Mouse (Mus musculus) neural tube, embryonic 11.5 days (tissue): Measurements from ENCODE around the gene Gm15517. TPM values are rescaled to one million over a fixed set of nuclear protein-coding genes. Genes with fewer than 3 reads are reported as not detected.

Experiments
- ATAC-seq: fragments of 200-750 bp; cut with Nextera tagmentation; 2 replicates; pipeline ENCODE4 v1.8.0; 2017; ENCODE audit warnings: moderate number of reproducible peaks, mild to moderate bottlenecking, moderate TSS enrichment, moderate library complexity; ENCODE audit not compliant: insufficient read depth, low FRiP score, low TSS enrichment
- DNase-seq: peaks from one replicate; pipeline ENCODE4 v3.0.0-alpha.2; 2015; ENCODE audit warnings: low spot score
- H3K27ac ChIP-seq: fragments of 300-500 bp; sonication (generic); 2 replicates; pipeline ENCODE4 v1.5.1; 2014; ENCODE audit warnings: low read depth, mild to moderate bottlenecking, low read length
- H3K27me3 ChIP-seq: fragments of 300-500 bp; sonication (generic); 2 replicates; pipeline ENCODE4 v1.6.1; 2014; ENCODE audit warnings: mild to moderate bottlenecking, low read length, mixed read lengths; ENCODE audit not compliant: control insufficient read depth, insufficient read depth
- H3K36me3 ChIP-seq: fragments of 300-500 bp; sonication (generic); 2 replicates; pipeline ENCODE4 v1.6.1; 2014; ENCODE audit warnings: mild to moderate bottlenecking, low read length, moderate library complexity, mixed read lengths; ENCODE audit not compliant: control insufficient read depth, insufficient read depth
- H3K4me1 ChIP-seq: fragments of 300-500 bp; sonication (generic); 2 replicates; pipeline ENCODE4 v1.6.1; 2014; ENCODE audit warnings: low read length, mixed read lengths; ENCODE audit not compliant: control insufficient read depth, insufficient read depth
- H3K4me2 ChIP-seq: fragments of 300-500 bp; sonication (generic); 2 replicates; pipeline ENCODE4 v1.6.1; 2014; ENCODE audit warnings: low read depth, mild to moderate bottlenecking, moderate library complexity
- H3K4me3 ChIP-seq: fragments of 300-500 bp; sonication (generic); 2 replicates; pipeline ENCODE4 v1.5.1; 2014; ENCODE audit warnings: low read depth, low read length
- H3K9ac ChIP-seq: fragments of 300-500 bp; sonication (generic); 2 replicates; pipeline ENCODE4 v1.6.1; 2014; ENCODE audit warnings: mild to moderate bottlenecking, low read length
- H3K9me3 ChIP-seq: fragments of 300-500 bp; sonication (generic); 2 replicates; pipeline ENCODE4 v1.6.1; 2016; ENCODE audit warnings: low read length; ENCODE audit not compliant: control insufficient read depth
- WGBS: fragments of 180-500 bp; shearing (Covaris S2); extraction: QIAGEN DNeasy Blood & Tissue Kit; methylation state at CpG from one replicate; pipeline ENCODE4 v1.1.7; 2014; 5-methylcytosine and 5-hydroxymethylcytosine counted together
- polyA plus RNA-seq: library from polyadenylated mRNA; unstranded; fragments of >200 nt; fragmentation: Nextera tagmentation; extraction: Ambion mirVana; gene quantifications from 2 replicates; pipeline ENCODE4 v1.2.1, GENCODE M21; 2014

The Gm15517 gene
- polyA plus RNA-seq, 1 experiment from 2014 or later: not detected

DNA sequence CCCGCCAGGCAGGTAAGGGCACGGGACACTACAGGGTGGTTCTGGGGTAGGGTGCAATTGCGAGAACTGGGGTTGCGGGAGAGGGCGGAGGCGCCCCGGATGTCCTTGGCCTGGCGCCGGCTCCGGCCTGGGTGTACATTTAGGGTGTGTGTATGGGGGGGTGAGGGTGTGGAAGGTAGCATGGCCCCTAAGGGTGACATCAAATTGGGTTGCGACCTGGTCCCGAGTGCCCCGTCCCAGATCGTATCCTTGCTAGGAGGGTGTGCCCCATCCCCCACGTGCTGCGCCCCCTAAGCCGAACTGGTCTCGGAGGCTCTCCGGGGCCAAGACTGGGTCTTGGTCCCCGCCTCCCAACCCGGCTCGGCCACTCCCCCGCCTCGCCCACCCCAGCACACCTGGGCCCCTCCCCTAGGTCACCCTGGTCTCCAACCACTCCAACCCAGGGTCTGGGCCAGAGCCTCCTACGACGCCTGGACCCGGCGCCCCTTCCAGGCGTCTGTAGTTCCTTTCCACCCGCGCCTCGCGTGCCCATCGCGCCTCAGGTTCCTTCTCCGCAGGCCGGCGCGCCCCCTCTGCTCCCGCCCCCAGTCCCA lies 49.1 kb downstream of the Gm15517 start:
- H3K4me2 ChIP-seq: peak overlapping the region; percentile 96
- DNase-seq (peak; percentile 42), ATAC-seq (peak; percentile 11; the same call in 1 of the 2 replicates)
- peak overlapping the region; percentile 40 for H3K9ac ChIP-seq
- H3K4me1 ChIP-seq: peaks cover 15% of the 10 kb centered on the region
- under 1% methylated on average over 26 of the region's 40 CpGs for WGBS
- H3K4me3 ChIP-seq: peak overlapping the region; percentile 48
- H3K27ac ChIP-seq: 0 out of 2 replicates have a peak overlapping the region, but pooled peaks have one; percentile 1
- no peaks in the 10 kb centered on the region for H3K36me3 ChIP-seq
- H3K27me3 ChIP-seq: 0 out of 2 replicates have a peak, but pooled peaks cover 7% of the 10 kb centered on the region
- H3K9me3 ChIP-seq: no peaks in the 10 kb centered on the region

- Histone ChIP-seq H3K27ac (peak overlapping the region; percentile 30; the same call in 1 of the 2 replicates), H3K4me3 (peak overlapping the region; percentile 48), H3K9me3 (no peaks in the 10 kb centered on the region), H3K9ac (peak overlapping the region; percentile 40), H3K4me1 (peaks cover 12% of the 10 kb centered on the region), H3K36me3 (no peaks in the 10 kb centered on the region), H3K27me3 (0 out of 2 replicates have a peak, but pooled peaks cover 7% of the 10 kb centered on the region), H3K4me2 (peak overlapping the region; percentile 96)
- ATAC-seq: peak; percentile 49
- DNase-seq: peak; percentile 56
- WGBS: under 1% methylated on average over 34 of the region's 38 CpGs
Measured at GRCm38 (mm10) chr7:44310878-44311712, 49.8 kb downstream of the Gm15517 start.

Other genes starting within 250 kb of the Gm15517 start
- gene Klk1b26, start 249.3 kb upstream of the Gm15517 start, polyA plus RNA-seq: not detected in 2 replicates
- gene Klk1b27, start 209.2 kb upstream of the Gm15517 start, polyA plus RNA-seq: not detected in 2 replicates
- not detected in 2 replicates for gene Klk1b21, start 159.1 kb upstream of the Gm15517 start, polyA plus RNA-seq
- not detected in 2 replicates for gene Klk1b22, start 148.8 kb upstream of the Gm15517 start, polyA plus RNA-seq
- not detected in 2 replicates for gene Klk1b16, start 124.7 kb upstream of the Gm15517 start, polyA plus RNA-seq
- not detected in 2 replicates for gene Klk1b24, start 73.2 kb upstream of the Gm15517 start, polyA plus RNA-seq
- gene Klk1b3, start 63.3 kb upstream of the Gm15517 start, polyA plus RNA-seq: not detected in 2 replicates
- gene Klk1b4, start 54.0 kb upstream of the Gm15517 start, polyA plus RNA-seq: not detected in 2 replicates
- not detected in 2 replicates for gene Klk1b5, start 45.5 kb upstream of the Gm15517 start, polyA plus RNA-seq
- not detected in 2 replicates for gene Klk1, start 36.1 kb upstream of the Gm15517 start, polyA plus RNA-seq
- gene Gm36864, start 25.3 kb upstream of the Gm15517 start, polyA plus RNA-seq: not detected in 2 replicates
- 1.1 and 1.2 TPM in 2 replicates for gene 1700028J19Rik, start 14.8 kb upstream of the Gm15517 start, polyA plus RNA-seq
- 143 TPM in 2 replicates for gene 2410002F23Rik, start 14.7 kb upstream of the Gm15517 start, polyA plus RNA-seq
- not detected in 2 replicates for gene Acp4, start 4.1 kb upstream of the Gm15517 start, polyA plus RNA-seq
- 1.9 and 2.4 TPM in 2 replicates for gene Clec11a, start 45.5 kb downstream of the Gm15517 start, polyA plus RNA-seq
- 4.6 and 4.7 TPM in 2 replicates for gene Shank1, start 48.8 kb downstream of the Gm15517 start, polyA plus RNA-seq
- 2.9 and 3.7 TPM in 2 replicates for gene Syt3, start 122.7 kb downstream of the Gm15517 start, polyA plus RNA-seq
- gene 1700008O03Rik, start 124.4 kb downstream of the Gm15517 start, polyA plus RNA-seq: 1.0 and 1.1 TPM in 2 replicates
- 7.4 and 8.0 TPM in 2 replicates for gene Lrrc4b, start 167.6 kb downstream of the Gm15517 start, polyA plus RNA-seq
- gene Aspdh, start 203.9 kb downstream of the Gm15517 start, polyA plus RNA-seq: 1.2 and 1.6 TPM in 2 replicates
- 60.0 and 66.2 TPM in 2 replicates for gene Josd2, start 206.5 kb downstream of the Gm15517 start, polyA plus RNA-seq
- gene Emc10, start 235.1 kb downstream of the Gm15517 start, polyA plus RNA-seq: 104 and 110 TPM in 2 replicates
- gene Fam71e1, start 235.1 kb downstream of the Gm15517 start, polyA plus RNA-seq: 12.3 and 13.3 TPM in 2 replicates